Mouse (Mus musculus): ENCODE data around the gene Dph6. TPM values are rescaled to one million over a fixed set of nuclear protein-coding genes. Genes with fewer than 3 reads are reported as not detected.
"Not testable (repeated sequence)": the region's sequence is repeated elsewhere in the genome, so short reads cannot be mapped to it uniquely, and the experiment has no call there.

Gene Dph6
- polyA plus RNA-seq, 1 experiment from 2014 or later, result 11.4 TPM

- 56% methylated on average over 5 of the region's 5 CpGs for WGBS
- H3K27me3 ChIP-seq (replicated peaks; ENCODE audit: insufficient read depth, low read length), result no peaks in the 10 kb centered on the region
- TF ChIP-seq CTCF (IDR thresholded peaks at IDR 0.05) (peak; percentile 63), EP300 (IDR thresholded peaks at IDR 0.05) (no peak)
- H3K9ac ChIP-seq (replicated peaks; ENCODE audit: low read depth), result no peak overlapping the region
- no peak overlapping the region; the same call in 1 of the 2 replicates for H3K4me2 ChIP-seq (replicated peaks; ENCODE audit: low read depth, low read length)
- no peak for ATAC-seq
- no peaks in the 10 kb centered on the region for H3K4me1 ChIP-seq (ENCODE audit: insufficient read depth, low read depth, low read length)
- H3K9me3 ChIP-seq (ENCODE audit: low read length), result no peaks in the 10 kb centered on the region
- H3K4me3 ChIP-seq (ENCODE audit: low read depth, low read length), result no peak overlapping the region
- DNase-seq (ENCODE audit: low spot score), result no peak
- H3K27ac ChIP-seq (ENCODE audit: low read length), result no peak overlapping the region
- no peaks in the 10 kb centered on the region for H3K36me3 ChIP-seq (ENCODE audit: insufficient read depth, low read length)
These were observed 32.8 kb downstream of the Dph6 start for GRCm38 (mm10) chr2:114621781-114622549.

- ATAC-seq (no peak), DNase-seq (ENCODE audit: low spot score) (no peak)
- H3K4me2 ChIP-seq (replicated peaks; ENCODE audit: low read depth, low read length), result no peak overlapping the region
- no peak overlapping the region for H3K27ac ChIP-seq (ENCODE audit: low read length)
- no peak overlapping the region for H3K9ac ChIP-seq (replicated peaks; ENCODE audit: low read depth)
- no peaks in the 10 kb centered on the region for H3K27me3 ChIP-seq (replicated peaks; ENCODE audit: insufficient read depth, low read length)
- TF ChIP-seq CTCF (IDR thresholded peaks at IDR 0.05) (no peak), EP300 (IDR thresholded peaks at IDR 0.05) (no peak)
- H3K4me1 ChIP-seq (ENCODE audit: insufficient read depth, low read depth, low read length), result no peaks in the 10 kb centered on the region
- no peak overlapping the region for H3K4me3 ChIP-seq (ENCODE audit: low read depth, low read length)
- H3K36me3 ChIP-seq (ENCODE audit: insufficient read depth, low read length), result no peaks in the 10 kb centered on the region
- 82% methylated on average over 2 of the region's 2 CpGs for WGBS
- no peaks in the 10 kb centered on the region for H3K9me3 ChIP-seq (ENCODE audit: low read length)
These were observed 43.2 kb downstream of the Dph6 start for GRCm38 (mm10) chr2:114611576-114611975.

- 19% methylated on average over 2 of the region's 2 CpGs for WGBS
- ATAC-seq, result 0 out of 2 replicates have a peak, but pooled peaks have one; percentile 46
- Histone ChIP-seq H3K9ac (replicated peaks; ENCODE audit: low read depth) (no peak overlapping the region), H3K4me2 (replicated peaks; ENCODE audit: low read depth, low read length) (no peak overlapping the region), H3K36me3 (ENCODE audit: insufficient read depth, low read length) (no peaks in the 10 kb centered on the region), H3K4me1 (ENCODE audit: insufficient read depth, low read depth, low read length) (no peaks in the 10 kb centered on the region), H3K27me3 (replicated peaks; ENCODE audit: insufficient read depth, low read length) (no peaks in the 10 kb centered on the region), H3K27ac (ENCODE audit: low read length) (no peak overlapping the region), H3K4me3 (ENCODE audit: low read depth, low read length) (no peak overlapping the region), H3K9me3 (ENCODE audit: low read length) (no peaks in the 10 kb centered on the region)
- no peak for DNase-seq (ENCODE audit: low spot score)
- TF ChIP-seq CTCF (IDR thresholded peaks at IDR 0.05), result no peak
- TF ChIP-seq EP300 (IDR thresholded peaks at IDR 0.05), result no peak
These were observed 44.7 kb downstream of the Dph6 start for GRCm38 (mm10) chr2:114610110-114610509.

- H3K4me2 ChIP-seq (replicated peaks; ENCODE audit: low read depth, low read length); DNase-seq (ENCODE audit: low spot score); H3K27ac ChIP-seq (ENCODE audit: low read length); H3K4me1 ChIP-seq (ENCODE audit: insufficient read depth, low read depth, low read length); H3K9ac ChIP-seq (replicated peaks; ENCODE audit: low read depth); H3K36me3 ChIP-seq (ENCODE audit: insufficient read depth, low read length); H3K4me3 ChIP-seq (ENCODE audit: low read depth, low read length); ATAC-seq; H3K27me3 ChIP-seq (replicated peaks; ENCODE audit: insufficient read depth, low read length); H3K9me3 ChIP-seq (ENCODE audit: low read length): not testable (repeated sequence)
These were observed 49.6 kb downstream of the Dph6 start for GRCm38 (mm10) chr2:114605202-114605601.

GRCm38 (mm10) chr2:114601174-114601573, 53.6 kb downstream of the Dph6 start:
- no peaks in the 10 kb centered on the region for H3K4me1 ChIP-seq (ENCODE audit: insufficient read depth, low read depth, low read length)
- H3K4me3 ChIP-seq (ENCODE audit: low read depth, low read length), result no peak overlapping the region
- H3K27me3 ChIP-seq (replicated peaks; ENCODE audit: insufficient read depth, low read length), result no peaks in the 10 kb centered on the region
- H3K27ac ChIP-seq (ENCODE audit: low read length), result no peak overlapping the region
- no peak for TF ChIP-seq EP300 (IDR thresholded peaks at IDR 0.05)
- no peak for TF ChIP-seq CTCF (IDR thresholded peaks at IDR 0.05)
- no peak overlapping the region for H3K4me2 ChIP-seq (replicated peaks; ENCODE audit: low read depth, low read length)
- WGBS, result 92% methylated on average over 3 of the region's 3 CpGs
- ATAC-seq (no peak), DNase-seq (ENCODE audit: low spot score) (no peak)
- H3K36me3 ChIP-seq (ENCODE audit: insufficient read depth, low read length), result no peaks in the 10 kb centered on the region
- no peaks in the 10 kb centered on the region for H3K9me3 ChIP-seq (ENCODE audit: low read length)
- H3K9ac ChIP-seq (replicated peaks; ENCODE audit: low read depth), result no peak overlapping the region

GRCm38 (mm10) chr2:114599793-114600192, 55.0 kb downstream of the Dph6 start:
- H3K4me1 ChIP-seq (ENCODE audit: insufficient read depth, low read depth, low read length), result no peaks in the 10 kb centered on the region

More at GRCm38 (mm10) chr2:114599793-114600192, 55.0 kb downstream of the Dph6 start:
- Histone ChIP-seq H3K4me3 (ENCODE audit: low read depth, low read length) (no peak overlapping the region), H3K4me2 (replicated peaks; ENCODE audit: low read depth, low read length) (no peak overlapping the region), H3K9me3 (ENCODE audit: low read length) (no peaks in the 10 kb centered on the region), H3K27me3 (replicated peaks; ENCODE audit: insufficient read depth, low read length) (no peaks in the 10 kb centered on the region), H3K9ac (replicated peaks; ENCODE audit: low read depth) (no peak overlapping the region), H3K27ac (ENCODE audit: low read length) (no peak overlapping the region), H3K36me3 (ENCODE audit: insufficient read depth, low read length) (no peaks in the 10 kb centered on the region)
- ATAC-seq (no peak), DNase-seq (ENCODE audit: low spot score) (no peak)
- no peak for TF ChIP-seq CTCF (IDR thresholded peaks at IDR 0.05)
- no peak for TF ChIP-seq EP300 (IDR thresholded peaks at IDR 0.05)
- WGBS, result 24% methylated on average over 2 of the region's 2 CpGs
